Mouse (Mus musculus) cerebellum, adult (tissue): ENCODE measurements at regions not wholly inside any gene's neighbourhood (a gene's known extent, or its start where the extent isn't known, plus 50 kb on each side); places are given as distances from the start of the nearest gene placed in this dataset.

Experiments
- ATAC-seq: cut with Nextera tagmentation; 2 replicates; pipeline ENCODE4 v1.9.2; 2017; ENCODE audit warnings: mild to moderate bottlenecking, moderate library complexity, mixed read lengths; ENCODE audit not compliant: insufficient number of reproducible peaks, low FRiP score, low TSS enrichment

DNA sequence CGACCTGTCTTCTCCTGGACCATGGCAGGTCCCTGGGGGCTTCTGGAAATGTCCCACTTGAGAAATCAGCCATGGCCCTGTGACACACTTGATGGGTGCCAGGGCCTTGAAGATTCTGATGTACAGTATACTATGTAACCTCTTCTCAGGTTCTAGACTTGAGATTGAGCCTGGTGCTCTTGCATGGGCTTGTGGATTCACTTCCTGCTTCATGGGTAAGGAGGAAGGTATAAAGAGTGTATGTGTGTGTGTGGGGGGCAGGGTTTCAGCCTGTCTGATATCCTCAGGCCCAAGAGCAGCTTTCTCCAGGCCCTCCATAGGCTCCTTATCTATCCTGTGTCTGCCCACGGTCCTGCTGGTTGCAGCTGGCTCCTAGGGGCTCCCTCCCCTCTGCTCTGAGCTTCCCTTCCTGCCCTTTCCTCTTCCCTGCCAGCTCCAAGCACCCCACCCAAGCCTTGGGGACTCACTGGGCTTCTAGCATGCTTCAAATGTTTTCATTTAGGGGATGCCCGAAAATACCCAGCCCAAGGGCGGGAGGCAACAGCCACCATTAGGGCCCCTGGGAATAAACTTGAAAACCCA is 61.9 kb upstream of the Ccnd1 start:
- no peak for ATAC-seq

GRCm38 (mm10) chr7:144999741-145000140 is 60.0 kb upstream of the Ccnd1 start:
- no peak for ATAC-seq

- no peak for ATAC-seq
Measured at GRCm38 (mm10) chr7:144996847-144997246, 57.1 kb upstream of the Ccnd1 start.

DNA sequence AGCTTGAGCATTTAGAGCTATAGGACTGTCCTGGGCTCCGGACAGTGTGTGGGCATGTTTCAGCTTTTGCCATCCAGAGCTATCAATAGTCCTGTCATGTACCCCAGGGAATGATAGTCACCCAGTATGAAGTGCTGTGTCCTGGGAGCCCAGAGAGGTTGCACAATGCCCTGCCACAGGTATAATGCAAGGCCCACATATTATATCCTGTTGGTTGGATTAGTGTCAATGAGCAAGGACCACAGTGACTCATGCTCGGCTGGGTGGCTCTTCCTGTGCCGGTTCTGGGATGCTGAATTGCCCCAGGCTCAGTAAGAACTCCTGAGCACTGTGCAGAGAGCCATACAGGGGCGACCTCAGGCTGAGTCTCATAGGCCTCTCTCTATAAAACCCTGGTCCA is 54.5 kb upstream of the Ccnd1 start:
- ATAC-seq = no peak

- ATAC-seq = no peak
Measured at GRCm38 (mm10) chr7:144993566-144993965, 53.8 kb upstream of the Ccnd1 start.

- ATAC-seq = no peak
Measured at GRCm38 (mm10) chr7:144991760-144992159, 52.0 kb upstream of the Ccnd1 start.
